ENCODE assay signal across 8 mouse cellular contexts in the genomic region with DNA sequence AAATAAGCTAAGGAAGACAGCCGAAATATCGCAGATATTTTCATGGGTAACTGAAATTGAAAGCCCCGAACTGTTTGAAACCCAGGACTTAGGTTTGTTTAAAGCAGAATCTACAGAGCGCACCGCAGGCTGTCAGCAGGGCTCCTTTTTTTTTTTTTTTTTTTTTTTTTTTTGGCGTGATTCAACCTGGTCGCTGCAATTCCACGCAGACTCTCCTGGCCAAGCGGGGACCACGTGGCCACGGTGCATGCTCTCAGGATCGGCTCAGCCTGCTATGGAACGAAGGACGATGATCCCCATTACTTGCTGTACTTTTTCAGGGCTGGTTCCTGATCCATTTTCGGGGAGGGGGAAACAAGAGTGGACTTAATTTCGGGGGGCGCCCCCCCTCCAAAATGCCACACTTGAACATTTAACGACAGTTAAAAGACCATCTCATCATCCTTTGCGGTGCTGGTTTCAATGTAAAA. TPM values are rescaled to one million over a fixed set of nuclear protein-coding genes. Genes with fewer than 3 reads are reported as not detected.
DNase-seq lines count a peak whose midpoint lies in the region; ATAC-seq and TF ChIP-seq lines count a peak whose summit lies in the region.

No protein-coding gene starts in this region.

- H3K4me1 ChIP-seq in MEL (ENCODE audit: control insufficient read depth in 1 of 2, insufficient read depth in 2 of 2, low read length in 2 of 2): peaks cover 15 to 30% of the 10 kb centered on the region in 2 experiments
- peaks cover 22% of the 10 kb centered on the region for H3K4me1 ChIP-seq in limb, embryonic 15.5 days

- peak in 1 of 2 experiments; percentile 58; a peak in 3 of 4 replicates for TF ChIP-seq POLR2A in MEL (IDR thresholded peaks at IDR 0.05; ENCODE audit: control insufficient read depth in 1 of 2, insufficient read depth in 1 of 2, low read depth in 1 of 2, low read length in 2 of 2, poor library complexity in 1 of 2)
- no peak for TF ChIP-seq POLR2A in myocyte (IDR thresholded peaks at IDR 0.05; ENCODE audit: insufficient read length, low read depth)

- peak overlapping the region; percentile 95 for H3K9ac ChIP-seq in MEL (ENCODE audit: control insufficient read depth, low read depth, low read length, poor library complexity, severe bottlenecking)
- peak overlapping the region; percentile 53; the same call in 1 of the 2 replicates for H3K9ac ChIP-seq in limb, embryonic 15.5 days

- DNase-seq in heart, adult 11 months: peak; percentile 91
- DNase-seq in heart, adult 9 months (ENCODE audit: low spot score in 2 of 2): no peak
- DNase-seq in MEL (ENCODE audit: low read depth, low spot score): no peak
- peak; percentile 61 for DNase-seq in embryo, embryonic 10.5 days (ENCODE audit: low spot score)
- DNase-seq in heart, postnatal 4 days: peak; percentile 37
- no peak for DNase-seq in spleen, postnatal 36 days (ENCODE audit: low spot score in 2 of 2)

- H3K36me3 ChIP-seq in MEL (ENCODE audit: control insufficient read depth in 1 of 2, insufficient read depth in 2 of 2, low read length in 2 of 2) (peaks cover 0 to 32% of the 10 kb centered on the region in 2 experiments; a peak in 2 of 4 replicates), myocyte (ENCODE audit: control insufficient read depth, insufficient read depth) (no peaks in the 10 kb centered on the region)
- H3K36me3 ChIP-seq in limb, embryonic 15.5 days: no peaks in the 10 kb centered on the region

- no peak overlapping the region for H3ac ChIP-seq in myocyte (ENCODE audit: control insufficient read depth, insufficient read length)

- H3K4me3 ChIP-seq in MEL (ENCODE audit: control insufficient read depth in 1 of 2, insufficient read depth in 1 of 2, low read depth in 2 of 2, low read length in 2 of 2) (peak overlapping the region; percentile 78 to 83), myocyte (peak overlapping the region; percentile 26)
- H3K4me3 ChIP-seq in limb, embryonic 15.5 days: peak overlapping the region; percentile 65

- no peak for TF ChIP-seq CTCF in MEL (IDR thresholded peaks at IDR 0.05 in 2 of 3, conservative IDR thresholded peaks at IDR 0.05 in 1 of 3; ENCODE audit: control insufficient read depth in 1 of 3, insufficient read depth in 1 of 3, low read depth in 2 of 3, low read length in 3 of 3, poor library complexity in 1 of 3, severe bottlenecking in 1 of 3)

- under 1% methylated on average over 19 of the region's 19 CpGs for WGBS in limb, embryonic 15.5 days

- no peaks in the 10 kb centered on the region for H3K27me3 ChIP-seq in MEL (ENCODE audit: control insufficient read depth in 1 of 2, insufficient read depth in 2 of 2, low read length in 2 of 2)
- peaks cover 40% of the 10 kb centered on the region for H3K27me3 ChIP-seq in limb, embryonic 15.5 days
- peaks cover 55% of the 10 kb centered on the region for H3K27me3 ChIP-seq in myocyte (ENCODE audit: control insufficient read depth, insufficient read depth, insufficient read length)

- peak in 1 of 2 experiments; percentile 15; a peak in 1 of 4 replicates for TF ChIP-seq EP300 in MEL (IDR thresholded peaks at IDR 0.05; ENCODE audit: low read depth in 1 of 2, low read length in 2 of 2)

- H3K79me2 ChIP-seq in MEL (ENCODE audit: control insufficient read depth, insufficient read depth, low read length, poor library complexity) (peaks cover 31% of the 10 kb centered on the region), myocyte (ENCODE audit: control insufficient read depth, insufficient read depth) (no peaks in the 10 kb centered on the region)

- H3K9me3 ChIP-seq in MEL (replicated peaks; ENCODE audit: insufficient read depth, low read length): no peaks in the 10 kb centered on the region
- no peaks in the 10 kb centered on the region for H3K9me3 ChIP-seq in limb, embryonic 15.5 days

- no peak for TF ChIP-seq RAD21 in MEL (IDR thresholded peaks at IDR 0.05; ENCODE audit: low read depth, low read length)

- H3K27ac ChIP-seq in MEL (ENCODE audit: control insufficient read depth, low read depth, low read length): peak overlapping the region; percentile 94
- no peak overlapping the region for H3K27ac ChIP-seq in limb, embryonic 15.5 days

- no peak for ATAC-seq in limb, embryonic 15.5 days (ENCODE audit: insufficient number of reproducible peaks, low FRiP score, low TSS enrichment, low read depth)

- peak overlapping the region; percentile 99 for H3K4me2 ChIP-seq in limb, embryonic 15.5 days
- peak overlapping the region; percentile 79 for H3K4me2 ChIP-seq in myocyte (ENCODE audit: low read depth)

TF ChIP-seq in MEL, 35 proteins besides CTCF, POLR2A, EP300 and RAD21 (continues in another document):
- TF ChIP-seq MEF2A (IDR thresholded peaks at IDR 0.05; ENCODE audit: extremely low read depth, insufficient replicate concordance, low read depth, low read length, poor library complexity, severe bottlenecking): no peak
- TF ChIP-seq JUND (IDR thresholded peaks at IDR 0.05; ENCODE audit: low read depth, low read length): no peak
- TF ChIP-seq NELFE (IDR thresholded peaks at IDR 0.05; ENCODE audit: low read depth, low read length): no peak; the same call in none of the 2 replicates
- TF ChIP-seq USF2 (IDR thresholded peaks at IDR 0.05; ENCODE audit: borderline replicate concordance in 1 of 2, insufficient read depth in 1 of 2, low read depth in 1 of 2, low read length in 2 of 2): peak in 1 of 2 experiments; percentile 52; a peak in 1 of 4 replicates
- TF ChIP-seq SIN3A (IDR thresholded peaks at IDR 0.05; ENCODE audit: low read length): peak; percentile 87
- TF ChIP-seq CHD1 (IDR thresholded peaks at IDR 0.05; ENCODE audit: low read depth, low read length): 0 out of 2 replicates have a peak, but pooled peaks have one; percentile 80
- TF ChIP-seq BHLHE40 (IDR thresholded peaks at IDR 0.05; ENCODE audit: borderline replicate concordance, low read depth, low read length): no peak
- TF ChIP-seq MAFK (IDR thresholded peaks at IDR 0.05; ENCODE audit: borderline replicate concordance, low read depth, low read length): no peak
- no peak for TF ChIP-seq ZKSCAN1 (IDR thresholded peaks at IDR 0.05; ENCODE audit: low read depth, low read length)
- TF ChIP-seq NRF1 (IDR thresholded peaks at IDR 0.05; ENCODE audit: insufficient read depth, low read depth, low read length, poor library complexity, severe bottlenecking): peak; percentile 42; the same call in 1 of the 2 replicates
- peak; percentile 99 for TF ChIP-seq MYC (IDR thresholded peaks at IDR 0.05; ENCODE audit: low read depth, low read length)
- TF ChIP-seq TCF12 (IDR thresholded peaks at IDR 0.05; ENCODE audit: low read depth, low read length): no peak
- TF ChIP-seq RCOR1 (IDR thresholded peaks at IDR 0.05; ENCODE audit: low read depth, low read length): no peak
- TF ChIP-seq MAX (IDR thresholded peaks at IDR 0.05; ENCODE audit: low read length): peak; percentile 98

TF ChIP-seq in myocyte, 11 proteins besides CTCF, POLR2A, EP300 and RAD21:
- no peak for TF ChIP-seq MYOD1 (IDR thresholded peaks at IDR 0.05; ENCODE audit: control insufficient read depth in 1 of 3, insufficient read length in 2 of 3, low read depth in 2 of 3)
- TF ChIP-seq SRF (IDR thresholded peaks at IDR 0.05; ENCODE audit: control insufficient read depth, insufficient read length, low read depth): no peak
- no peak for TF ChIP-seq MYOG (IDR thresholded peaks at IDR 0.05; ENCODE audit: control insufficient read depth in 1 of 3, insufficient read depth in 1 of 3, insufficient read length in 2 of 3, low read depth in 2 of 3)
- no peak for TF ChIP-seq TCF12 (IDR thresholded peaks at IDR 0.05; ENCODE audit: insufficient read depth, poor library complexity, severe bottlenecking)
- no peak for TF ChIP-seq E2F4 (IDR thresholded peaks at IDR 0.05; ENCODE audit: insufficient read depth)
- TF ChIP-seq CEBPB (IDR thresholded peaks at IDR 0.05; ENCODE audit: insufficient read depth, poor library complexity, severe bottlenecking): no peak
- no peak for TF ChIP-seq USF1 (IDR thresholded peaks at IDR 0.05; ENCODE audit: low read depth)
- TF ChIP-seq TCF3 (IDR thresholded peaks at IDR 0.05; ENCODE audit: insufficient read length, low read depth): no peak
- TF ChIP-seq POLR2AphosphoS2 (IDR thresholded peaks at IDR 0.05; ENCODE audit: insufficient read length, low read depth): no peak
- TF ChIP-seq REST (IDR thresholded peaks at IDR 0.05; ENCODE audit: insufficient read depth, insufficient read length): no peak
- no peak for TF ChIP-seq MAX (IDR thresholded peaks at IDR 0.05; ENCODE audit: low read depth)

RNA-seq across cellular contexts. Expression of a gene that starts 1.4 kb away (rescaled TPM):
- total RNA-seq in MEL (2012; rRNA removed): 26.7 and 36.0 TPM in 2 replicates
- polyA plus RNA-seq in MEL (2012; ENCODE audit: insufficient read depth in 1 of 2, insufficient read length in 2 of 2, low read depth in 1 of 2, low replicate concordance in 2 of 2, missing spikeins in 1 of 2): 10 to 100 TPM in 1 of 2 experiments, not detected in 1; 31.5 TPM
- 1 to 10 TPM; 2.1 to 2.3 TPM for total RNA-seq in heart, postnatal 4 days (2021)
- polyA plus RNA-seq in limb, embryonic 15.5 days (2015; fragmentation: Nextera tagmentation; extraction: Ambion mirVana): 3.8 and 4.0 TPM in 2 replicates
- polyA plus RNA-seq in myocyte (2012; fragmentation: generic; extraction: Trizol): 0.19 TPM

RNA-seq across cellular contexts. Expression of a gene that starts 16.8 kb away (rescaled TPM):
- total RNA-seq in MEL (2012; rRNA removed): 55.6 and 58.2 TPM in 2 replicates
- polyA plus RNA-seq in MEL (2012; ENCODE audit: insufficient read depth in 1 of 2, insufficient read length in 2 of 2, low read depth in 1 of 2, low replicate concordance in 2 of 2, missing spikeins in 1 of 2) (100 to 1,000 TPM in 1 of 2 experiments, not detected in 1; 110 TPM), myocyte (2012; fragmentation: generic; extraction: Trizol) (0.79 TPM)
- 1 to 10 TPM; 3.6 to 3.9 TPM for total RNA-seq in heart, postnatal 4 days (2021)
- 2.1 and 2.2 TPM in 2 replicates for polyA plus RNA-seq in limb, embryonic 15.5 days (2015; fragmentation: Nextera tagmentation; extraction: Ambion mirVana)

RNA-seq across cellular contexts. Expression of a gene that starts 29.3 kb away (rescaled TPM):
- 47.5 and 53.9 TPM in 2 replicates for total RNA-seq in MEL (2012; rRNA removed)
- polyA plus RNA-seq in MEL (2012; ENCODE audit: insufficient read depth in 1 of 2, insufficient read length in 2 of 2, low read depth in 1 of 2, low replicate concordance in 2 of 2, missing spikeins in 1 of 2) (10 to 100 TPM in 1 of 2 experiments, not detected in 1; 67.9 TPM), myocyte (2012; fragmentation: generic; extraction: Trizol) (4.4 TPM)
- 10 to 100 TPM in 1 of 2 experiments, 1 to 10 TPM in 1; 9.5 to 10.2 TPM for total RNA-seq in heart, postnatal 4 days (2021)
- 16.2 and 17.2 TPM in 2 replicates for polyA plus RNA-seq in limb, embryonic 15.5 days (2015; fragmentation: Nextera tagmentation; extraction: Ambion mirVana)

Comparison
In these comparisons a context has a peak if more than half of its experiments do, and no peak if none do; other contexts are left out.
1. DNase-seq: peak in heart, adult 11 months (single experiment), embryo, embryonic 10.5 days (single experiment) and heart, postnatal 4 days (single experiment); none in heart, adult 9 months (0 of 2), MEL (single experiment) and spleen, postnatal 36 days (0 of 2).
2. H3K4me3 ChIP-seq: peak in every context shown above with its lines; median percentile 80 in MEL; 65 in limb, embryonic 15.5 days; 26 in myocyte.